Mouse (Mus musculus): ENCODE measurements around the gene Arhgef15. TPM values are rescaled to one million over a fixed set of nuclear protein-coding genes. Genes with fewer than 3 reads are reported as not detected.
"Not testable (repeated sequence)": the region's sequence is repeated elsewhere in the genome, so short reads cannot be mapped to it uniquely, and the experiment has no call there.

Arhgef15 gene
- polyA plus RNA-seq, 1 experiment from 2014 or later = 10.5 TPM

DNA sequence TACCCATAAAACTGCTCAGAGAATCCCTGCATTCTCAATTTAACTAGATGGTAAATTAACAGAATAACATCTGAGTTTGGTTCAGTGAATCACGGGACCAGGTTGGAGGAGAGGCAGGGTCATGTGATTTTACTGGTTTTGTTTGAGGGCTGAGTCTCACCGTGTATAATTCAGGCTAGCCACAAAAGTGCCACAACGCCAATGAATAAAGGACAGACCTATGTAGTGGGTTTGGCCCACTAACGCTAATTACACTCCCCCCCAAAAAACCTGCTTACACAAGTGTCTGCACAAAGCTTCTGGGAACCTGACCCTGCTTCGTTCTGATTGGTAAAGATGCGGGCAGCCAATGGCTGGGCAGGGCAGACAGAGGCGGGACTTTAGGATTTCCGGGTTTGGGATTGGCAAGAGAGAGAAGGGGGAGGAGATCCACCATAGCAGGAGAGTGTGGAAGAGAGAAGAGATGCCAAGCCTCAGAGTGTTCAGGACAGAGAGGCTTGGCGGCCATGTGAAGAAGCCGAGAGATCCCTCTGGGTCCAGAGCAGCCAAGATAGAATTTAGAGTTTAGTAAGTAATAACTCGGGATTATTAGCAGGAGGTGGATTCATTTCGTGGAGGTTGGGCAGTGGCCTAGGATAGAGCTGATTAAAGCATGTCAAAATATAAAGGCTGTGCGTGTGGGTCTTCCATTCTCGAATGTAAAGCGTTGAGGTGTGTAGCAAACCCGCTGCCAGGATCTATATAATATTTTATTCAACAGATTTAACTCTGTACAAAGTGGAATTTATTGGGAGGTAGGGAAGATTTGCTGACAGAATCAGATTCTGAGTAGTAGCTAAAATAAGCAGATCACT lies 17.6 kb downstream of the Arhgef15 start:
- Histone ChIP-seq H3K9me3 (no peaks in the 10 kb centered on the region), H3K4me3 (peak overlapping the region; percentile 59), H3K27ac (peak overlapping the region; percentile 87), H3K27me3 (ENCODE audit: insufficient read depth, poor library complexity, severe bottlenecking) (no peaks in the 10 kb centered on the region), H3K36me3 (peaks cover 8% of the 10 kb centered on the region; the same call in 1 of the 2 replicates), H3K4me1 (peaks cover 18% of the 10 kb centered on the region; the same call in 1 of the 2 replicates)
- peak; percentile 95 for DNase-seq (ENCODE audit: low spot score)
- 7% methylated on average over 16 of the region's 16 CpGs for WGBS

DNA sequence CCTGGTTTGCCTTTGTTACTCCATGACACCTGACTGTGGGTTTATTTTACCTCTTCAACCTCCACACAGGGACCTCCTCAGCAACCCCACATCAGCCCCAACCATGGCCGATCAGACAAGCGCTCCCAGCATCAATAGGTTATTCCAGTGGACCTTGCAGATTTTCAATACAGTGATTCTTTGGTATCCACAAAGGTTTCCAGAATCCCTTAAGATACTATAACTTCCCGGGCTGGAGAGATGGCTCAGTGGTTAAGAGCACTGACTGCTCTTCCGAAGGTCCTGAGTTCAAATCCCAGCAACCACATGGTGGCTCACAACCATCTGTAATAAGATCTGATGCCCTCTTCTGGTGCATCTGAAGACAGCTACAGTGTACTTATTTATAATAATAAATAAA lies 20.3 kb downstream of the Arhgef15 start:
- not testable (repeated sequence) for H3K27me3 ChIP-seq (ENCODE audit: insufficient read depth, poor library complexity, severe bottlenecking); H3K9me3 ChIP-seq; H3K4me3 ChIP-seq; H3K27ac ChIP-seq; H3K4me1 ChIP-seq; H3K36me3 ChIP-seq; DNase-seq (ENCODE audit: low spot score)
- WGBS = 77% methylated on average over 4 of the region's 4 CpGs

- H3K27ac ChIP-seq = no peak overlapping the region
- 72% methylated on average over 5 of the region's 5 CpGs for WGBS
- no peak for DNase-seq (ENCODE audit: low spot score)
These were observed 23.3 kb downstream of the Arhgef15 start for GRCm38 (mm10) chr11:68933885-68934507.

GRCm38 (mm10) chr11:68929947-68930346 lies 27.3 kb downstream of the Arhgef15 start:
- 69% methylated on average over 6 of the region's 6 CpGs for WGBS
- no peak overlapping the region for H3K27ac ChIP-seq
- no peaks in the 10 kb centered on the region for H3K4me1 ChIP-seq
- no peaks in the 10 kb centered on the region for H3K27me3 ChIP-seq (ENCODE audit: insufficient read depth, poor library complexity, severe bottlenecking)
- H3K9me3 ChIP-seq = no peaks in the 10 kb centered on the region
- no peaks in the 10 kb centered on the region for H3K36me3 ChIP-seq
- DNase-seq (ENCODE audit: low spot score) = no peak
- no peak overlapping the region for H3K4me3 ChIP-seq

More at GRCm38 (mm10) chr11:68933885-68934507, 23.3 kb downstream of the Arhgef15 start:
- Histone ChIP-seq H3K27me3 (ENCODE audit: insufficient read depth, poor library complexity, severe bottlenecking) (no peaks in the 10 kb centered on the region), H3K4me1 (no peaks in the 10 kb centered on the region), H3K36me3 (no peaks in the 10 kb centered on the region), H3K4me3 (no peak overlapping the region), H3K9me3 (no peaks in the 10 kb centered on the region)

- Histone ChIP-seq H3K4me3 (no peak within 1 kb of the TSS), H3K27ac (no peak within 1 kb of the TSS), H3K36me3 (no peaks in the 10 kb centered on the region), H3K27me3 (ENCODE audit: insufficient read depth, poor library complexity, severe bottlenecking) (peaks cover 3% of the 10 kb centered on the region; the same call in 1 of the 2 replicates), H3K4me1 (no peaks in the 10 kb centered on the region), H3K9me3 (no peaks in the 10 kb centered on the region)
- no peak for DNase-seq (ENCODE audit: low spot score)
- WGBS = 69% methylated on average over 3 of the region's 3 CpGs
These were observed 30.3 kb downstream of the Arhgef15 start, which contains the start of gene Odf4 for GRCm38 (mm10) chr11:68926981-68927380. Gene Odf4, minus strand, starts transcription at chr11:68927081.

DNA sequence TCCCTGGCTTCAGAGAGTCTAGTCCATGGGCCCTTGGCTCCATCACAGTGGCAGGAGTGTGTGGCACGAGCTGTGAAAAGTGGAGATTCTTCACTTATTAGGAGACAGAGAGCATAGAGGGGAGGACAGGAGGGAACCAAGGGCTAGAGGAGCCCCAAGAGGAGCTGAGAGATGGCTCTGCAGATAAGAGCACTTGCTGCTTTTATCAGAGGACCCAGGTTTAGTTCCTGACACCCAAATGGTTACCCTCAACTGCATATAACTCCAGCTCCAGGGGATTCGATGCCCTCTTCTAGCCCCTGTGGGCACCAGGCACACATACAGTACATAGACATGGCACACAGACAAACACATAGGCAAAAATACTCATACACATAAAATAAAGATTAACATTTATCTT lies 32.5 kb downstream of the Arhgef15 start:
- 66% methylated on average over 2 of the region's 2 CpGs for WGBS
- Histone ChIP-seq H3K27me3 (ENCODE audit: insufficient read depth, poor library complexity, severe bottlenecking) (peaks cover 4% of the 10 kb centered on the region; the same call in 1 of the 2 replicates), H3K27ac (no peak overlapping the region), H3K9me3 (no peaks in the 10 kb centered on the region), H3K36me3 (no peaks in the 10 kb centered on the region), H3K4me1 (no peaks in the 10 kb centered on the region), H3K4me3 (no peak overlapping the region)
- DNase-seq (ENCODE audit: low spot score) = no peak

DNA sequence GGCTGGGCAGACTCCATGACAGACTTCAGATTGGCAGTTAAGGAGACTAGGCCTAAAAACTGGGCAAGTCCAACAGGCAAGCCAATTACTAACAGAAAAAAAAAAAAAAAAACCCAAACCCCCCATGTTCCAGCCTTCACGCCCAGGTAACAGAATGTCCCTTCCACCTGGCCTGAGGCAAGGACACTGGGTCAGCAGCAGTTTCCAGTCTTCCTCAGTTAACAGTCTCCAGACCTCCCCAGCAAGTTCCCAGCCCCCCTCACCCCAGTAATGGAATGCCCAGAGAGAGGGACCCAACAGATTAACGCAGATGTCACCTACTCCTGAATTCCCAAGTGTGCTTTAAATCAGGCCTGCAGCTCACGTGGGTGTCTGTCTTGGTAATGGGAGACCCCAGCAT lies 34.1 kb downstream of the Arhgef15 start:
- Histone ChIP-seq H3K27ac (no peak overlapping the region), H3K4me1 (no peaks in the 10 kb centered on the region), H3K27me3 (ENCODE audit: insufficient read depth, poor library complexity, severe bottlenecking) (peaks cover 4% of the 10 kb centered on the region; the same call in 1 of the 2 replicates), H3K36me3 (no peaks in the 10 kb centered on the region), H3K9me3 (no peaks in the 10 kb centered on the region), H3K4me3 (no peak overlapping the region)
- 49% methylated on average over 3 of the region's 3 CpGs for WGBS
- no peak for DNase-seq (ENCODE audit: low spot score)

- WGBS = 83% methylated on average over 4 of the region's 4 CpGs
- Histone ChIP-seq H3K4me3 (no peak overlapping the region), H3K36me3 (no peaks in the 10 kb centered on the region)
These were observed 42.7 kb downstream of the Arhgef15 start for GRCm38 (mm10) chr11:68914566-68914965.

DNA sequence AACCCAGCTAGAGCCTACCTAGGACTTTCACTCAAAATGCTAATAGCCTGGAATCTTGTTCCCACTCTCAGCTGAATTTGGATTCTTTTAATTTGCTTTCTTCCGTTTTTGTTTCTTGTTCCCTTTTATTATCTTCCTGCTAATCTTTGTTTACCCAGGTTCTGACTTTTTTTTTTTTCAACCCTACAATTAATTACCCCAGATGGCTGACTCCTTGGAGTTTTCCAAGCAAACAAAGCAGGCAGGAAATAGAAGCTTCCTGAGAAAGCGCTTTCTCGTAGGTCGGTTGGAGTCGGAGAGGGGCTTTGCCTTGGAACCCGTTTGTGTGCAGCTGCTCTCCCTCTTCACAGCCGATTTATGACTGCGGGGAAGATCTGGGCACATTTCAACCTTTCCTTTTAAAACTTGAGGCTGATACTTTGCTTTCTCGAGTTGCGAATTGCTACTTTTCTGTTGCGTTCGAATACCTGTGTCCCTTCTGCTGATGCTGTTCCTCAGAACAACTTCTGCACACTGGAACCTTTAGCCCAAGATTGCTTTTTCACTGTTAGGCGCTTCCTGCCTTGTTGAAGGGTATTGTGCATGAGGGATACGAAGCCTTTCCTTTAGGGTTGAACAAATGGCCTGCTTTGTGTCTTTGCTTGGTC lies 45.6 kb downstream of the Arhgef15 start:
- Histone ChIP-seq H3K27me3 (ENCODE audit: insufficient read depth, poor library complexity, severe bottlenecking) (no peaks in the 10 kb centered on the region), H3K4me3 (no peak overlapping the region), H3K4me1 (peaks cover 7% of the 10 kb centered on the region; the same call in 1 of the 2 replicates), H3K27ac (peak overlapping the region; percentile 67; the same call in 1 of the 2 replicates), H3K9me3 (no peaks in the 10 kb centered on the region), H3K36me3 (peaks cover 5% of the 10 kb centered on the region; the same call in 1 of the 2 replicates)
- DNase-seq (ENCODE audit: low spot score) = no peak
- 46% methylated on average over 14 of the region's 14 CpGs for WGBS

More at GRCm38 (mm10) chr11:68914566-68914965, 42.7 kb downstream of the Arhgef15 start:
- Histone ChIP-seq H3K27me3 (ENCODE audit: insufficient read depth, poor library complexity, severe bottlenecking) (no peaks in the 10 kb centered on the region), H3K9me3 (no peaks in the 10 kb centered on the region), H3K4me1 (no peaks in the 10 kb centered on the region), H3K27ac (no peak overlapping the region)
- DNase-seq (ENCODE audit: low spot score) = no peak

DNA sequence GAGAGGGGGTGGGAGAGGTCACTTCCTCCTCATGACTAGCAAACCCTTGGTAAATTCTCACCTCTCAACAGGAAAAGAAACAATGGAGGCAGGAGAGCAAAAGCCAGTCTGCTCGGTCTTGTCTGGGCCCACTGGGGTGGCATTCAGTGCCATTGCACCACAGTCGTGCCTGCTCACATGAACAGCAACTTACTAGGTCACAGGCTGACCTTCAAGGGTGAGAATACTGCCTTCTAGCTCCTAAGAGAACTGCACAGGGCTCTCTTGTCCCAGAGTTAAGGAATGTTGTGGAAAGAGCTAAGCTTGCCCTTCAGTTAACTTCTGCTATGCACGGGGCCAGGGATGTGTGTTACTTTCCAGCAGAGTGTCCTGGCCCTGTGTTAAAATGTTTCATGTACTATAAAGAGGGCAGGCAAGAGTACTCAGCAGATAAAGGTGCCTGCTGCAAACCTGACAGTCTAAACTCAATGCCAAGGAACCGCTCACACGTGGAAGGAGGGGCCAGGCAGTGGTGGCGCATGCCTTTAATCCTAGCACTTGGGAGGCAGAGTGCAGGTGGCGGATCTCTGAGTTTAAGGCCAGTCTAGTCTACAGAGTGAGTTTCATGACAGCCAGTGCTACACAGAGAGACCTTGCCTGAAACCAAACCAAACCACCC lies 48.3 kb downstream of the Arhgef15 start:
- Histone ChIP-seq H3K27ac (peak overlapping the region; percentile 38), H3K27me3 (ENCODE audit: insufficient read depth, poor library complexity, severe bottlenecking) (no peaks in the 10 kb centered on the region), H3K4me1 (peaks cover 7% of the 10 kb centered on the region; the same call in 1 of the 2 replicates), H3K9me3 (no peaks in the 10 kb centered on the region), H3K4me3 (no peak overlapping the region), H3K36me3 (peaks cover 31% of the 10 kb centered on the region)
- no peak for DNase-seq (ENCODE audit: low spot score)
- 33% methylated on average over 7 of the region's 7 CpGs for WGBS

GRCm38 (mm10) chr11:68907251-68907650 lies 50.0 kb downstream of the Arhgef15 start:
- no peak for DNase-seq (ENCODE audit: low spot score)
- H3K4me1 ChIP-seq = peaks cover 17% of the 10 kb centered on the region; the same call in 1 of the 2 replicates
- H3K4me3 ChIP-seq = no peak overlapping the region
- no peak overlapping the region for H3K27ac ChIP-seq
- H3K36me3 ChIP-seq = peaks cover 48% of the 10 kb centered on the region
- no peaks in the 10 kb centered on the region for H3K9me3 ChIP-seq
- H3K27me3 ChIP-seq (ENCODE audit: insufficient read depth, poor library complexity, severe bottlenecking) = no peaks in the 10 kb centered on the region
- WGBS = 73% methylated on average over 3 of the region's 3 CpGs

- no peak for DNase-seq (ENCODE audit: low spot score)
- Histone ChIP-seq H3K36me3 (peaks cover 48% of the 10 kb centered on the region), H3K27ac (no peak overlapping the region)
These were observed 50.9 kb downstream of the Arhgef15 start for GRCm38 (mm10) chr11:68906461-68906790.

More at GRCm38 (mm10) chr11:68906461-68906790, 50.9 kb downstream of the Arhgef15 start:
- Histone ChIP-seq H3K4me1 (peaks cover 17% of the 10 kb centered on the region; the same call in 1 of the 2 replicates), H3K27me3 (ENCODE audit: insufficient read depth, poor library complexity, severe bottlenecking) (no peaks in the 10 kb centered on the region), H3K9me3 (no peaks in the 10 kb centered on the region), H3K4me3 (no peak overlapping the region)
- 81% methylated on average over 4 of the region's 4 CpGs for WGBS
